Mouse (Mus musculus): ENCODE data around the gene Chuk.

Chuk gene

GRCm38 (mm10) chr19:44104393-44104792 is 2.9 kb downstream of the Chuk start:
- no peak for DNase-seq

GRCm38 (mm10) chr19:44103001-44103400 is 4.3 kb downstream of the Chuk start:
- no peak for DNase-seq

GRCm38 (mm10) chr19:44100840-44101239 is 6.4 kb downstream of the Chuk start:
- no peak for DNase-seq

- DNase-seq: peak; percentile 7
Observed at GRCm38 (mm10) chr19:44086278-44086677, 21.0 kb downstream of the Chuk start.

GRCm38 (mm10) chr19:44080920-44081319 is 26.4 kb downstream of the Chuk start:
- no peak for DNase-seq

GRCm38 (mm10) chr19:44080023-44080422 is 27.3 kb downstream of the Chuk start:
- no peak for DNase-seq

GRCm38 (mm10) chr19:44077024-44077423 is 30.3 kb downstream of the Chuk start:
- DNase-seq: no peak

- DNase-seq: peak; percentile 41
Observed at GRCm38 (mm10) chr19:44076457-44076856, 30.8 kb downstream of the Chuk start.

- DNase-seq: no peak
Observed at GRCm38 (mm10) chr19:44074986-44075385, 32.3 kb downstream of the Chuk start.

- DNase-seq: no peak
Observed at GRCm38 (mm10) chr19:44071166-44071565, 36.1 kb downstream of the Chuk start.

- DNase-seq: no peak
Observed at GRCm38 (mm10) chr19:44069914-44070232, 37.4 kb downstream of the Chuk start.

- peak; percentile 95 for DNase-seq
Observed at GRCm38 (mm10) chr19:44069121-44069913, 38.0 kb downstream of the Chuk start, which contains the start of gene Erlin1. TSS of gene Erlin1 (minus strand) at chr19:44069785.

GRCm38 (mm10) chr19:44068232-44068631 is 39.0 kb downstream of the Chuk start:
- no peak for DNase-seq

GRCm38 (mm10) chr19:44067323-44068049 is 39.8 kb downstream of the Chuk start:
- no peak for DNase-seq

- no peak for DNase-seq
Observed at GRCm38 (mm10) chr19:44064734-44065133, 42.5 kb downstream of the Chuk start.

GRCm38 (mm10) chr19:44063773-44064172 is 43.5 kb downstream of the Chuk start:
- no peak for DNase-seq

- no peak for DNase-seq
Observed at GRCm38 (mm10) chr19:44060226-44060625, 47.1 kb downstream of the Chuk start.

GRCm38 (mm10) chr19:44055173-44055826 is 52.0 kb downstream of the Chuk start:
- DNase-seq: no peak

- DNase-seq: no peak
Observed at GRCm38 (mm10) chr19:44050388-44050787, 56.9 kb downstream of the Chuk start.

GRCm38 (mm10) chr19:44049282-44049681 is 58.0 kb downstream of the Chuk start:
- no peak for DNase-seq

GRCm38 (mm10) chr19:44045847-44046246 is 61.4 kb downstream of the Chuk start:
- DNase-seq: no peak

GRCm38 (mm10) chr19:44042121-44042520 is 65.2 kb downstream of the Chuk start:
- DNase-seq: no peak

GRCm38 (mm10) chr19:44033396-44033795 is 73.9 kb downstream of the Chuk start:
- no peak for DNase-seq

Data from embryo, embryonic 11 days (tissue).